Mouse (Mus musculus) liver, adult 2 months (tissue): ENCODE results near the gene Gm5926. TPM values are rescaled to one million over a fixed set of nuclear protein-coding genes. Genes with fewer than 3 reads are reported as not detected.
"Not testable (repeated sequence)": the region's sequence is repeated elsewhere in the genome, so short reads cannot be mapped to it uniquely, and the experiment has no call there.

Experiments used
- DNase-seq: peaks from one replicate; pipeline ENCODE4 v3.0.0-alpha.2; 2011; ENCODE audit warnings: low read depth, low spot score; ENCODE audit errors: extremely low read depth
- H3K27ac ChIP-seq: fragments of 200-500 bp; replicated peaks from 2 replicates; pipeline ENCODE4 v1.5.1; 2012; ENCODE audit warnings: low read depth, mild to moderate bottlenecking, control low read depth, inconsistent platforms, low read length; ENCODE audit not compliant: insufficient read depth
- H3K27me3 ChIP-seq: fragments of 200-500 bp; 2 replicates; pipeline ENCODE4 v1.6.1; 2012; ENCODE audit warnings: mild to moderate bottlenecking, moderate library complexity, low read length, inconsistent platforms; ENCODE audit not compliant: control insufficient read depth, insufficient read depth
- H3K36me3 ChIP-seq: fragments of 200-500 bp; 2 replicates; pipeline ENCODE4 v1.6.1; 2012; ENCODE audit warnings: low read length, inconsistent platforms; ENCODE audit not compliant: control insufficient read depth, insufficient read depth
- H3K4me1 ChIP-seq: fragments of 200-500 bp; 2 replicates; pipeline ENCODE4 v1.6.1; 2011; ENCODE audit warnings: low read length; ENCODE audit not compliant: control insufficient read depth, insufficient read depth
- H3K4me3 ChIP-seq: fragments of 200-500 bp; 2 replicates; pipeline ENCODE4 v1.5.1; 2011; ENCODE audit warnings: low read depth, mild to moderate bottlenecking, control low read depth, low read length, moderate library complexity; ENCODE audit not compliant: insufficient read depth
- H3K79me2 ChIP-seq: fragments of 200-500 bp; 2 replicates; pipeline ENCODE4 v1.6.1; 2012; ENCODE audit warnings: inconsistent platforms, mild to moderate bottlenecking, low read length, moderate library complexity; ENCODE audit not compliant: control insufficient read depth, insufficient read depth
- H3K9ac ChIP-seq: fragments of 200-500 bp; 2 replicates; pipeline ENCODE4 v1.6.1; 2012; ENCODE audit warnings: low read depth, mild to moderate bottlenecking, control low read depth, inconsistent platforms, low read length
- WGBS: fragments of 180-500 bp; shearing (Covaris S2); methylation state at CpG from one replicate; pipeline ENCODE4 v1.1.7; 2018; 5-methylcytosine and 5-hydroxymethylcytosine counted together
- polyA plus RNA-seq: library from polyadenylated mRNA; depleted of rRNA; stranded (reverse); fragments of >200 nt; gene quantifications from 2 replicates; pipeline ENCODE4 v1.2.3, GENCODE M21; 2012; rRNA removed
- total RNA-seq: library from RNA; depleted of rRNA; stranded (reverse); fragments of >200 nt; gene quantifications from 2 replicates; pipeline ENCODE4 v1.2.3, GENCODE M21; 2014; rRNA removed

Gm5926 gene
- total RNA-seq, result not detected in 2 replicates
- polyA plus RNA-seq, result not detected in 2 replicates

DNA sequence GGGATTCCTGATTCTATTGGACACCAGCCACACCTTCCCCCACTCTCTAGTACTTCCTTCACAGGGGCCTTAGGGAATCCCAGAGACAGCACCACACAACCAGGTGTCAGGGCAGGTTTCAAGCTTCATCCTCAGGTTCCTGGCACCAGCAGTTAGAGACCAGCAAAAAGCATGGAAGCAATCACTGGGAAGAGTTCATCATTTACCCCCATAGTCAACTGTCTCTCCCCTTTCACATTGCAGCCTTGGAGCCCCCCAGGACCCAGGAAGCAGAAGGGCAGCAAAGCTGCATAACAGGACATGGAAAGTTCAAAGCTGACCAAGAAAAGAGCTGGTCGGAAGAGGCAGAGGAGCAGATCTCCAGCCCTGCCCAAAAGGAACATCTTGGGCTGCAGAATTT, at the start of gene Gm5926:
Gene Gm5926, plus strand, starts transcription at position 301 of the 400 bp plus-strand sequence.
- H3K27ac ChIP-seq, H3K27me3 ChIP-seq, H3K4me3 ChIP-seq, H3K9ac ChIP-seq, H3K4me1 ChIP-seq, H3K36me3 ChIP-seq, H3K79me2 ChIP-seq, DNase-seq: not testable (repeated sequence)
- no CpG with 5 or more reads among the region's 1 CpGs for WGBS

DNA sequence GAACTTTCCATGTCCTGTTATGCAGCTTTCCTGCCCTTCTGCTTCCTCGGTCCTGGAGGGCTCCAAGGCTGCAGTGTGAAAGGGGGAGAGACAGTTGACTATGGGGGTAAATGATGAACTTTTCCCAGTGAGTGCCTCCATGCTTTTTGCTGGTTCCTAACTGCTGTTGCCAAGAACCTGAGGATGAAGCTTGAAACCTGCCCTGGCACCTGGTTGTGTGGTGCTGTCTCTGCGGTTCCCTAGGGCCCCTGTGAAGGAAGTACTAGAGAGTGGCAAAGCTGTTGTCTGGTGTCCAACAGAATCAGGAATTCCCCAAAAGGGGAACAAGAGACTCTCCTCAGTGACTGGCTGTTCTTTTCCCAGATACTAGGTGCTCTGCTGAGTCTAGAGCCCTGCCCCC, 49.5 kb upstream of the Gm5926 start:
- H3K79me2 ChIP-seq, H3K4me3 ChIP-seq, DNase-seq, H3K4me1 ChIP-seq, H3K36me3 ChIP-seq, H3K9ac ChIP-seq, H3K27me3 ChIP-seq, H3K27ac ChIP-seq: not testable (repeated sequence)
- WGBS, result 92% methylated on average over 1 of the region's 2 CpGs

DNA sequence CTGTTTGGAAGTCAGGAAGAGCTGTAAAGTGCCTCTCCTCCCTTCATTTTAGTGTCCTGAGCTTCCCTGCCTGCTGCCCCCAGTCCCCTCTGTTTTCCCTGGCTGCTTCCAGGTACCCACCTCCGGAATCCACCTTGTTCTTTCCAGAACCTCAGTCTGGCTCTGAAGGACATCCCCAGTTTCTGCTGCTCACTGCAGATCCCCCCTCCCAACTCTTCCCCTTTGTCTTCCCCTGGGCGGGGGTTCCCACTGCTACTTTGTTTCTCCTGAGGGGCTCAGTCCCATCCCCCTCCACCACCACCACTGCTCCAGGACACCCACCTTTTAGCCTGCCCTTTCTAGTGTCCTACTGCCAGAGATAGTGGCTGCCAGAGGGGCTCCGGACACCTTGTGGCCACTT, 49.1 kb upstream of the Gm5926 start:
- WGBS, result 72% methylated on average over 3 of the region's 3 CpGs

More for the DNA sequence above, 49.1 kb upstream of the Gm5926 start:
- H3K79me2 ChIP-seq, H3K36me3 ChIP-seq, H3K9ac ChIP-seq, DNase-seq, H3K4me3 ChIP-seq, H3K27me3 ChIP-seq, H3K27ac ChIP-seq, H3K4me1 ChIP-seq: not testable (repeated sequence)

Other genes starting within 250 kb of the Gm5926 start
- gene Btbd35f1, start 90.7 kb upstream of the Gm5926 start, total RNA-seq, result not detected in 2 replicates
- gene Btbd35f1, start 90.7 kb upstream of the Gm5926 start, polyA plus RNA-seq, result not detected in 2 replicates
- not detected in 2 replicates for gene Btbd35f21, start 75.4 kb downstream of the Gm5926 start, total RNA-seq
- not detected in 2 replicates for gene Btbd35f21, start 75.4 kb downstream of the Gm5926 start, polyA plus RNA-seq
- gene Btbd35f30, start 243.9 kb downstream of the Gm5926 start, total RNA-seq, result not detected in 2 replicates
- gene Btbd35f30, start 243.9 kb downstream of the Gm5926 start, polyA plus RNA-seq, result not detected in 2 replicates